Mouse (Mus musculus) embryo, embryonic 10 days (tissue): ENCODE data around the gene Nr1h3.
"Not testable (repeated sequence)": the region's sequence is repeated elsewhere in the genome, so short reads cannot be mapped to it uniquely, and the experiment has no call there.

ENCODE experiments used
- DNase-seq: peaks from one replicate; pipeline ENCODE4 v3.0.0-alpha.2; 2015; ENCODE audit warnings: low spot score

The Nr1h3 gene

GRCm38 (mm10) chr2:91202222-91202971 is at the start of gene Nr1h3, which contains the start of gene Acp2:
Nr1h3 (minus strand) TSS chr2:91202834.
Acp2 (plus strand) TSS chr2:91202885.
- peak; percentile 97 for DNase-seq

- DNase-seq = no peak
These were observed 49.4 kb upstream of the Nr1h3 start for GRCm38 (mm10) chr2:91252001-91252400.

GRCm38 (mm10) chr2:91248366-91248765 is 45.7 kb upstream of the Nr1h3 start:
- no peak for DNase-seq

GRCm38 (mm10) chr2:91244557-91245228 is 42.1 kb upstream of the Nr1h3 start:
- DNase-seq = no peak

- no peak for DNase-seq
These were observed 40.8 kb upstream of the Nr1h3 start for GRCm38 (mm10) chr2:91243416-91243815.

GRCm38 (mm10) chr2:91242547-91242946 is 39.9 kb upstream of the Nr1h3 start:
- no peak for DNase-seq

- DNase-seq = not testable (repeated sequence)
These were observed 35.0 kb upstream of the Nr1h3 start for GRCm38 (mm10) chr2:91237511-91238080.

- DNase-seq = peak; percentile 91
These were observed 34.2 kb upstream of the Nr1h3 start, which contains the start of gene Ddb2 for GRCm38 (mm10) chr2:91236601-91237510. Ddb2 (minus strand) TSS chr2:91236982.

GRCm38 (mm10) chr2:91229735-91230134 is 27.1 kb upstream of the Nr1h3 start:
- no peak for DNase-seq

GRCm38 (mm10) chr2:91223614-91224013 is 21.0 kb upstream of the Nr1h3 start:
- DNase-seq = no peak

- no peak for DNase-seq
These were observed 17.9 kb upstream of the Nr1h3 start for GRCm38 (mm10) chr2:91220501-91220900.

- DNase-seq = no peak
These were observed 14.4 kb upstream of the Nr1h3 start for GRCm38 (mm10) chr2:91217032-91217431.

GRCm38 (mm10) chr2:91213311-91213710 is 10.7 kb upstream of the Nr1h3 start:
- no peak for DNase-seq

- DNase-seq = no peak
These were observed 3.7 kb upstream of the Nr1h3 start for GRCm38 (mm10) chr2:91206254-91206775.

- no peak for DNase-seq
These were observed 480 bp upstream of the Nr1h3 start for GRCm38 (mm10) chr2:91202972-91203656.

- DNase-seq = no peak
These were observed 3.7 kb downstream of the Nr1h3 start for GRCm38 (mm10) chr2:91198888-91199287.

- DNase-seq = peak; percentile 10
These were observed 6.0 kb downstream of the Nr1h3 start for GRCm38 (mm10) chr2:91196577-91197001.

GRCm38 (mm10) chr2:91194624-91195332 is 7.9 kb downstream of the Nr1h3 start:
- peak; percentile 86 for DNase-seq

- no peak for DNase-seq
These were observed 12.1 kb downstream of the Nr1h3 start for GRCm38 (mm10) chr2:91190501-91190900.

GRCm38 (mm10) chr2:91187431-91187830 is 15.2 kb downstream of the Nr1h3 start:
- no peak for DNase-seq
